Mouse (Mus musculus): Measurements from ENCODE around the gene 1700025G04Rik. TPM values are rescaled to one million over a fixed set of nuclear protein-coding genes. Genes with fewer than 3 reads are reported as not detected.

Gene 1700025G04Rik
- total RNA-seq, 2 experiments from 2014 or later, result 38.9 to 41.0 TPM

GRCm38 (mm10) chr1:151899964-151900363 is 190.0 kb downstream of the 1700025G04Rik start:
- DNase-seq, result no peak

- DNase-seq, result no peak
These were observed 194.5 kb downstream of the 1700025G04Rik start for GRCm38 (mm10) chr1:151895406-151895805.

- DNase-seq, result no peak
These were observed 195.9 kb downstream of the 1700025G04Rik start for GRCm38 (mm10) chr1:151893976-151894375.

- no peak for DNase-seq
These were observed 197.9 kb downstream of the 1700025G04Rik start for GRCm38 (mm10) chr1:151892008-151892407.

- no peak for DNase-seq
These were observed 198.7 kb downstream of the 1700025G04Rik start for GRCm38 (mm10) chr1:151891194-151891593.

- DNase-seq, result peak; percentile 23 to 38
These were observed 199.8 kb downstream of the 1700025G04Rik start for GRCm38 (mm10) chr1:151890041-151890621.

GRCm38 (mm10) chr1:151887631-151888030 is 202.3 kb downstream of the 1700025G04Rik start:
- DNase-seq, result no peak

- peak in 1 of 2 experiments; percentile 7 for DNase-seq
These were observed 202.8 kb downstream of the 1700025G04Rik start for GRCm38 (mm10) chr1:151887126-151887525.

- no peak for DNase-seq
These were observed 203.8 kb downstream of the 1700025G04Rik start for GRCm38 (mm10) chr1:151886171-151886570.

GRCm38 (mm10) chr1:151881253-151881652 is 208.7 kb downstream of the 1700025G04Rik start:
- no peak for DNase-seq

- DNase-seq, result no peak
These were observed 209.2 kb downstream of the 1700025G04Rik start for GRCm38 (mm10) chr1:151880731-151881130.

GRCm38 (mm10) chr1:151879966-151880365 is 210.0 kb downstream of the 1700025G04Rik start:
- no peak for DNase-seq

GRCm38 (mm10) chr1:151879308-151879850 is 210.5 kb downstream of the 1700025G04Rik start:
- DNase-seq, result no peak

- no peak for DNase-seq
These were observed 211.5 kb downstream of the 1700025G04Rik start for GRCm38 (mm10) chr1:151878411-151878810.

GRCm38 (mm10) chr1:151872971-151873370 is 217.0 kb downstream of the 1700025G04Rik start:
- peak in 1 of 2 experiments; percentile 9 for DNase-seq

GRCm38 (mm10) chr1:151864326-151864725 is 225.6 kb downstream of the 1700025G04Rik start:
- DNase-seq, result no peak

GRCm38 (mm10) chr1:151863797-151864147 is 226.2 kb downstream of the 1700025G04Rik start:
- peak; percentile 36 to 56 for DNase-seq

- DNase-seq, result no peak
These were observed 226.7 kb downstream of the 1700025G04Rik start for GRCm38 (mm10) chr1:151863135-151863796.

GRCm38 (mm10) chr1:151862109-151862508 is 227.8 kb downstream of the 1700025G04Rik start:
- DNase-seq, result no peak

- no peak for DNase-seq
These were observed 228.5 kb downstream of the 1700025G04Rik start for GRCm38 (mm10) chr1:151861334-151861995.

- no peak for DNase-seq
These were observed 231.5 kb downstream of the 1700025G04Rik start for GRCm38 (mm10) chr1:151858474-151858873.

GRCm38 (mm10) chr1:151855561-151855960 is 234.4 kb downstream of the 1700025G04Rik start:
- no peak for DNase-seq

GRCm38 (mm10) chr1:151851976-151852375 is 237.9 kb downstream of the 1700025G04Rik start:
- DNase-seq, result no peak

Measured in heart, adult 18-20 months (tissue).